Mouse (Mus musculus): Measurements from ENCODE around the gene 4930469K13Rik. TPM values are rescaled to one million over a fixed set of nuclear protein-coding genes. Genes with fewer than 3 reads are reported as not detected.

Gene 4930469K13Rik
- polyA plus RNA-seq, 1 experiment from 2014 or later, result not detected

- no peak for ATAC-seq (replicated peaks; ENCODE audit: extremely low read depth, insufficient read depth, low FRiP score)
- H3K4me2 ChIP-seq (ENCODE audit: low read depth, low read length), result no peak overlapping the region
- H3K9me3 ChIP-seq (replicated peaks; ENCODE audit: control insufficient read depth, low read length), result no peaks in the 10 kb centered on the region
- H3K27me3 ChIP-seq (ENCODE audit: control insufficient read depth, insufficient read depth, low read length), result peaks cover 5% of the 10 kb centered on the region; the same call in 1 of the 2 replicates
- no peak overlapping the region for H3K27ac ChIP-seq (ENCODE audit: low read length)
- H3K4me3 ChIP-seq (ENCODE audit: low read length), result no peak overlapping the region
- H3K36me3 ChIP-seq (ENCODE audit: control insufficient read depth, insufficient read depth), result no peaks in the 10 kb centered on the region
- no peaks in the 10 kb centered on the region; the same call in 1 of the 2 replicates for H3K4me1 ChIP-seq (ENCODE audit: control insufficient read depth, insufficient read depth, low read length)
- H3K9ac ChIP-seq (ENCODE audit: low read length), result no peak overlapping the region
- WGBS, result 75% methylated on average over 3 of the region's 3 CpGs
Measured at GRCm38 (mm10) chr11:34118319-34118718, 20.0 kb upstream of the 4930469K13Rik start.

GRCm38 (mm10) chr11:34117581-34117980 lies 19.2 kb upstream of the 4930469K13Rik start:
- Histone ChIP-seq H3K27ac (ENCODE audit: low read length) (no peak overlapping the region), H3K4me1 (ENCODE audit: control insufficient read depth, insufficient read depth, low read length) (no peaks in the 10 kb centered on the region; the same call in 1 of the 2 replicates), H3K36me3 (ENCODE audit: control insufficient read depth, insufficient read depth) (no peaks in the 10 kb centered on the region), H3K4me3 (ENCODE audit: low read length) (no peak overlapping the region), H3K9me3 (replicated peaks; ENCODE audit: control insufficient read depth, low read length) (no peaks in the 10 kb centered on the region), H3K9ac (ENCODE audit: low read length) (no peak overlapping the region), H3K4me2 (ENCODE audit: low read depth, low read length) (no peak overlapping the region), H3K27me3 (ENCODE audit: control insufficient read depth, insufficient read depth, low read length) (peaks cover 5% of the 10 kb centered on the region; the same call in 1 of the 2 replicates)
- WGBS, result 70% methylated on average over 3 of the region's 3 CpGs
- ATAC-seq (replicated peaks; ENCODE audit: extremely low read depth, insufficient read depth, low FRiP score), result no peak

- peak; percentile 70 for ATAC-seq (replicated peaks; ENCODE audit: extremely low read depth, insufficient read depth, low FRiP score)
- 18% methylated on average over 2 of the region's 2 CpGs for WGBS
- Histone ChIP-seq H3K4me3 (ENCODE audit: low read length) (no peak overlapping the region), H3K36me3 (ENCODE audit: control insufficient read depth, insufficient read depth) (no peaks in the 10 kb centered on the region), H3K4me1 (ENCODE audit: control insufficient read depth, insufficient read depth, low read length) (no peaks in the 10 kb centered on the region; the same call in 1 of the 2 replicates), H3K4me2 (ENCODE audit: low read depth, low read length) (no peak overlapping the region), H3K9ac (ENCODE audit: low read length) (no peak overlapping the region), H3K27ac (ENCODE audit: low read length) (no peak overlapping the region), H3K9me3 (replicated peaks; ENCODE audit: control insufficient read depth, low read length) (no peaks in the 10 kb centered on the region), H3K27me3 (ENCODE audit: control insufficient read depth, insufficient read depth, low read length) (no peaks in the 10 kb centered on the region)
Measured at GRCm38 (mm10) chr11:34116572-34117135, 18.3 kb upstream of the 4930469K13Rik start.

GRCm38 (mm10) chr11:34113760-34114159 lies 15.4 kb upstream of the 4930469K13Rik start:
- H3K4me3 ChIP-seq (ENCODE audit: low read length), result no peak overlapping the region
- H3K27ac ChIP-seq (ENCODE audit: low read length), result no peak overlapping the region
- no peaks in the 10 kb centered on the region for H3K9me3 ChIP-seq (replicated peaks; ENCODE audit: control insufficient read depth, low read length)
- no peak overlapping the region for H3K9ac ChIP-seq (ENCODE audit: low read length)
- no peaks in the 10 kb centered on the region for H3K27me3 ChIP-seq (ENCODE audit: control insufficient read depth, insufficient read depth, low read length)
- no peak for ATAC-seq (replicated peaks; ENCODE audit: extremely low read depth, insufficient read depth, low FRiP score)
- H3K4me1 ChIP-seq (ENCODE audit: control insufficient read depth, insufficient read depth, low read length), result no peaks in the 10 kb centered on the region; the same call in 1 of the 2 replicates
- WGBS, result 50% methylated on average over 2 of the region's 2 CpGs
- no peaks in the 10 kb centered on the region for H3K36me3 ChIP-seq (ENCODE audit: control insufficient read depth, insufficient read depth)
- H3K4me2 ChIP-seq (ENCODE audit: low read depth, low read length), result no peak overlapping the region

- no peak overlapping the region for H3K27ac ChIP-seq (ENCODE audit: low read length)
- no peaks in the 10 kb centered on the region for H3K9me3 ChIP-seq (replicated peaks; ENCODE audit: control insufficient read depth, low read length)
- H3K27me3 ChIP-seq (ENCODE audit: control insufficient read depth, insufficient read depth, low read length), result no peaks in the 10 kb centered on the region
- no peak overlapping the region for H3K9ac ChIP-seq (ENCODE audit: low read length)
- WGBS, result 51% methylated on average over 4 of the region's 4 CpGs
- no peak overlapping the region for H3K4me2 ChIP-seq (ENCODE audit: low read depth, low read length)
- no peak overlapping the region for H3K4me3 ChIP-seq (ENCODE audit: low read length)
- no peaks in the 10 kb centered on the region; the same call in 1 of the 2 replicates for H3K4me1 ChIP-seq (ENCODE audit: control insufficient read depth, insufficient read depth, low read length)
- no peak for ATAC-seq (replicated peaks; ENCODE audit: extremely low read depth, insufficient read depth, low FRiP score)
- no peaks in the 10 kb centered on the region for H3K36me3 ChIP-seq (ENCODE audit: control insufficient read depth, insufficient read depth)
Measured at GRCm38 (mm10) chr11:34112781-34113380, 14.5 kb upstream of the 4930469K13Rik start.

GRCm38 (mm10) chr11:34111940-34112339 lies 13.6 kb upstream of the 4930469K13Rik start:
- Histone ChIP-seq H3K27ac (ENCODE audit: low read length) (no peak overlapping the region), H3K9ac (ENCODE audit: low read length) (no peak overlapping the region), H3K4me2 (ENCODE audit: low read depth, low read length) (no peak overlapping the region), H3K4me1 (ENCODE audit: control insufficient read depth, insufficient read depth, low read length) (no peaks in the 10 kb centered on the region; the same call in 1 of the 2 replicates), H3K36me3 (ENCODE audit: control insufficient read depth, insufficient read depth) (no peaks in the 10 kb centered on the region), H3K4me3 (ENCODE audit: low read length) (no peak overlapping the region), H3K27me3 (ENCODE audit: control insufficient read depth, insufficient read depth, low read length) (no peaks in the 10 kb centered on the region), H3K9me3 (replicated peaks; ENCODE audit: control insufficient read depth, low read length) (no peaks in the 10 kb centered on the region)
- WGBS, result 60% methylated on average over 7 of the region's 7 CpGs
- no peak for ATAC-seq (replicated peaks; ENCODE audit: extremely low read depth, insufficient read depth, low FRiP score)

- H3K4me3 ChIP-seq (ENCODE audit: low read length), result no peak overlapping the region
- 96% methylated on average over 1 of the region's 1 CpGs for WGBS
- H3K4me1 ChIP-seq (ENCODE audit: control insufficient read depth, insufficient read depth, low read length), result no peaks in the 10 kb centered on the region
- no peak for ATAC-seq (replicated peaks; ENCODE audit: extremely low read depth, insufficient read depth, low FRiP score)
- no peaks in the 10 kb centered on the region for H3K36me3 ChIP-seq (ENCODE audit: control insufficient read depth, insufficient read depth)
- H3K27ac ChIP-seq (ENCODE audit: low read length), result no peak overlapping the region
- no peaks in the 10 kb centered on the region for H3K9me3 ChIP-seq (replicated peaks; ENCODE audit: control insufficient read depth, low read length)
- no peaks in the 10 kb centered on the region for H3K27me3 ChIP-seq (ENCODE audit: control insufficient read depth, insufficient read depth, low read length)
- no peak overlapping the region for H3K9ac ChIP-seq (ENCODE audit: low read length)
- H3K4me2 ChIP-seq (ENCODE audit: low read depth, low read length), result no peak overlapping the region
Measured at GRCm38 (mm10) chr11:34109260-34109659, 10.9 kb upstream of the 4930469K13Rik start.

GRCm38 (mm10) chr11:34104919-34105318 lies 6.6 kb upstream of the 4930469K13Rik start:
- Histone ChIP-seq H3K4me2 (ENCODE audit: low read depth, low read length) (no peak overlapping the region), H3K4me1 (ENCODE audit: control insufficient read depth, insufficient read depth, low read length) (no peaks in the 10 kb centered on the region), H3K4me3 (ENCODE audit: low read length) (no peak overlapping the region), H3K36me3 (ENCODE audit: control insufficient read depth, insufficient read depth) (no peaks in the 10 kb centered on the region), H3K9me3 (replicated peaks; ENCODE audit: control insufficient read depth, low read length) (no peaks in the 10 kb centered on the region), H3K9ac (ENCODE audit: low read length) (no peak overlapping the region), H3K27ac (ENCODE audit: low read length) (no peak overlapping the region), H3K27me3 (ENCODE audit: control insufficient read depth, insufficient read depth, low read length) (no peaks in the 10 kb centered on the region)
- no peak for ATAC-seq (replicated peaks; ENCODE audit: extremely low read depth, insufficient read depth, low FRiP score)
- WGBS, result 33% methylated on average over 1 of the region's 1 CpGs

- Histone ChIP-seq H3K27me3 (ENCODE audit: control insufficient read depth, insufficient read depth, low read length) (no peaks in the 10 kb centered on the region), H3K4me3 (ENCODE audit: low read length) (no peak overlapping the region), H3K9me3 (replicated peaks; ENCODE audit: control insufficient read depth, low read length) (no peaks in the 10 kb centered on the region), H3K36me3 (ENCODE audit: control insufficient read depth, insufficient read depth) (no peaks in the 10 kb centered on the region), H3K4me2 (ENCODE audit: low read depth, low read length) (no peak overlapping the region), H3K4me1 (ENCODE audit: control insufficient read depth, insufficient read depth, low read length) (no peaks in the 10 kb centered on the region), H3K27ac (ENCODE audit: low read length) (no peak overlapping the region), H3K9ac (ENCODE audit: low read length) (no peak overlapping the region)
- WGBS, result 56% methylated on average over 4 of the region's 4 CpGs
- no peak for ATAC-seq (replicated peaks; ENCODE audit: extremely low read depth, insufficient read depth, low FRiP score)
Measured at GRCm38 (mm10) chr11:34101827-34102226, 3.5 kb upstream of the 4930469K13Rik start.

All from heart, embryonic 16.5 days (tissue).